Mouse (Mus musculus) left cerebral cortex, postnatal 25 days (tissue): ENCODE measurements at regions not wholly inside any gene's neighbourhood (a gene's known extent, or its start where the extent isn't known, plus 50 kb on each side); places are given as distances from the start of the nearest gene placed in this dataset.

Experiments used
- DNase-seq, 2 experiments: peaks; one replicate each; pipeline ENCODE4 v3.0.0; 2022; ENCODE audit warnings: low spot score in 2 of 2, mixed read lengths in 1 of 2
- intact Hi-C: fragments of 180-260 bp; cut with DNase I; formaldehyde crosslinking; loops from one replicate; pipeline ENCODE4 v1.15.1; 2025

GRCm38 (mm10) chr14:62191624-62192023 is 100.8 kb upstream of the Rnaseh2b start:
- intact Hi-C loops = no loop called here

GRCm38 (mm10) chr14:62192814-62193213 is 99.6 kb upstream of the Rnaseh2b start:
- no peak for DNase-seq
- intact Hi-C loops = no loop called here

More at GRCm38 (mm10) chr14:62191624-62192023, 100.8 kb upstream of the Rnaseh2b start:
- no peak for DNase-seq

- intact Hi-C loops = no loop called here
- DNase-seq = no peak
Measured at GRCm38 (mm10) chr14:62193371-62193770, 99.0 kb upstream of the Rnaseh2b start.

- peak in 1 of 2 experiments; percentile 49 for DNase-seq
- intact Hi-C loops = no loop called here
Measured at GRCm38 (mm10) chr14:62196776-62197175, 95.6 kb upstream of the Rnaseh2b start.

- intact Hi-C loops = no loop called here
- no peak for DNase-seq
Measured at GRCm38 (mm10) chr14:62198476-62199190, 93.8 kb upstream of the Rnaseh2b start.

GRCm38 (mm10) chr14:62215071-62215470 is 77.3 kb upstream of the Rnaseh2b start:
- DNase-seq = no peak
- intact Hi-C loops = no loop called here

- intact Hi-C loops = no loop called here
- DNase-seq = no peak
Measured at GRCm38 (mm10) chr14:62216995-62217394, 75.4 kb upstream of the Rnaseh2b start.

- intact Hi-C loops = no loop called here
- DNase-seq = no peak
Measured at GRCm38 (mm10) chr14:62217971-62218370, 74.4 kb upstream of the Rnaseh2b start.

GRCm38 (mm10) chr14:62218716-62219115 is 73.7 kb upstream of the Rnaseh2b start:
- DNase-seq = peak in 1 of 2 experiments; percentile 22
- intact Hi-C loops = no loop called here

GRCm38 (mm10) chr14:62220770-62221169 is 71.6 kb upstream of the Rnaseh2b start:
- intact Hi-C loops = no loop called here

More at GRCm38 (mm10) chr14:62220770-62221169, 71.6 kb upstream of the Rnaseh2b start:
- DNase-seq = no peak
